Mouse (Mus musculus) right cerebral cortex, postnatal 10 days (tissue): ENCODE data around the gene Sms.

Source experiments
- DNase-seq, 2 experiments: peaks; one replicate each; pipeline ENCODE4 v3.0.0; 2021; ENCODE audit warnings: low spot score in 2 of 2

Gene Sms

GRCm38 (mm10) chrX:157491944-157492726 lies at the start of gene Sms:
Gene Sms (minus strand): TSS chrX:157492287.
- peak; percentile 52 to 69 for DNase-seq

- DNase-seq, result no peak
Observed at GRCm38 (mm10) chrX:157506400-157506799, 14.3 kb upstream of the Sms start.

- DNase-seq, result no peak
Observed at GRCm38 (mm10) chrX:157504506-157504905, 12.4 kb upstream of the Sms start.

GRCm38 (mm10) chrX:157501871-157502270 lies 9.8 kb upstream of the Sms start:
- no peak for DNase-seq

- no peak for DNase-seq
Observed at GRCm38 (mm10) chrX:157500004-157500403, 7.9 kb upstream of the Sms start.

- no peak for DNase-seq
Observed at GRCm38 (mm10) chrX:157493159-157493558, 1.1 kb upstream of the Sms start.

- peak; percentile 34 to 48 for DNase-seq
Observed at GRCm38 (mm10) chrX:157491145-157491935, 747 bp downstream of the Sms start.

GRCm38 (mm10) chrX:157490769-157491144 lies 1.3 kb downstream of the Sms start:
- peak; percentile 37 to 52 for DNase-seq

GRCm38 (mm10) chrX:157489871-157490721 lies 2.0 kb downstream of the Sms start:
- peak in 1 of 2 experiments; percentile 22 for DNase-seq

- no peak for DNase-seq
Observed at GRCm38 (mm10) chrX:157488831-157489230, 3.3 kb downstream of the Sms start.

- DNase-seq, result peak in 1 of 2 experiments; percentile 25
Observed at GRCm38 (mm10) chrX:157486765-157487164, 5.3 kb downstream of the Sms start.

- no peak for DNase-seq
Observed at GRCm38 (mm10) chrX:157482842-157483241, 9.2 kb downstream of the Sms start.

- no peak for DNase-seq
Observed at GRCm38 (mm10) chrX:157481860-157482259, 10.2 kb downstream of the Sms start.

GRCm38 (mm10) chrX:157477328-157477727 lies 14.8 kb downstream of the Sms start:
- no peak for DNase-seq

GRCm38 (mm10) chrX:157476153-157476810 lies 15.8 kb downstream of the Sms start:
- no peak for DNase-seq

GRCm38 (mm10) chrX:157471711-157472660 lies 20.1 kb downstream of the Sms start:
- DNase-seq, result no peak

GRCm38 (mm10) chrX:157468795-157469194 lies 23.3 kb downstream of the Sms start:
- no peak for DNase-seq

GRCm38 (mm10) chrX:157468055-157468454 lies 24.0 kb downstream of the Sms start:
- DNase-seq, result no peak

GRCm38 (mm10) chrX:157465949-157466348 lies 26.1 kb downstream of the Sms start:
- DNase-seq, result no peak

GRCm38 (mm10) chrX:157462716-157463115 lies 29.4 kb downstream of the Sms start:
- DNase-seq, result no peak
